Mouse (Mus musculus) liver, postnatal 0 days (tissue): ENCODE measurements around the gene Sec63. TPM values are rescaled to one million over a fixed set of nuclear protein-coding genes. Genes with fewer than 3 reads are reported as not detected.

Source experiments
- ATAC-seq: fragments of 200-750 bp; cut with Nextera tagmentation; 2 replicates; pipeline ENCODE4 v1.8.0; 2017; ENCODE audit warnings: mild to moderate bottlenecking, moderate library complexity
- DNase-seq: peaks from one replicate; pipeline ENCODE4 v3.0.0-alpha.2; 2016
- H3K27ac ChIP-seq: fragments of 300-500 bp; sonication (generic); 2 replicates; pipeline ENCODE4 v1.5.1; 2014; ENCODE audit warnings: antibody characterized with exemption, moderate library complexity, mild to moderate bottlenecking, low read depth
- H3K27me3 ChIP-seq: fragments of 300-500 bp; sonication (generic); 2 replicates; pipeline ENCODE4 v1.6.1; 2014; ENCODE audit warnings: low read length, control low read depth, mixed read lengths; ENCODE audit not compliant: insufficient read depth
- H3K36me3 ChIP-seq: fragments of 300-500 bp; sonication (generic); replicated peaks from 2 replicates; pipeline ENCODE4 v1.6.1; 2014; ENCODE audit warnings: mild to moderate bottlenecking, control low read depth, low read length, moderate library complexity, mixed read lengths; ENCODE audit not compliant: insufficient read depth
- H3K4me1 ChIP-seq: fragments of 300-500 bp; sonication (generic); 2 replicates; pipeline ENCODE4 v1.6.1; 2014; ENCODE audit warnings: antibody characterized with exemption, mild to moderate bottlenecking, control low read depth; ENCODE audit not compliant: insufficient read depth
- H3K4me2 ChIP-seq: fragments of 300-500 bp; sonication (generic); 2 replicates; pipeline ENCODE4 v1.6.1; 2014; ENCODE audit warnings: low read depth, mild to moderate bottlenecking, low read length, moderate library complexity, mixed read lengths
- H3K4me3 ChIP-seq: fragments of 300-500 bp; sonication (generic); 2 replicates; pipeline ENCODE4 v1.5.1; 2014; ENCODE audit warnings: low read depth, low read length
- H3K9ac ChIP-seq: fragments of 300-500 bp; sonication (generic); replicated peaks from 2 replicates; pipeline ENCODE4 v1.6.1; 2014; ENCODE audit warnings: mild to moderate bottlenecking, moderate library complexity
- H3K9me3 ChIP-seq: fragments of 300-500 bp; sonication (generic); 2 replicates; pipeline ENCODE4 v1.6.1; 2016; ENCODE audit warnings: mild to moderate bottlenecking, control low read depth, low read length, mixed read lengths
- CTCF ChIP-seq: sonication (generic); IDR thresholded peaks from 2 replicates; pipeline ENCODE4 v1.5.1; 2016; ENCODE audit warnings: antibody characterized with exemption, low read depth
- EP300 ChIP-seq: IDR thresholded peaks from 2 replicates; pipeline ENCODE4 v1.6.1; 2016; ENCODE audit warnings: antibody characterized with exemption, low read depth, mild to moderate bottlenecking
- WGBS: fragments of 180-500 bp; shearing (Covaris S2); extraction: QIAGEN DNeasy Blood & Tissue Kit; methylation state at CpG from one replicate; pipeline ENCODE4 v1.1.7; 2014; ENCODE audit not compliant: insufficient replicate concordance; 5-methylcytosine and 5-hydroxymethylcytosine counted together
- polyA plus RNA-seq: library from polyadenylated mRNA; unstranded; fragments of >200 nt; fragmentation: Nextera tagmentation; extraction: Ambion mirVana; gene quantifications from 2 replicates; pipeline ENCODE4 v1.2.1, GENCODE M21; 2015

Gene Sec63
- polyA plus RNA-seq, 1 experiment from 2014 or later, result 14.0 TPM

- no peak overlapping the region for H3K4me2 ChIP-seq
- H3K4me1 ChIP-seq, result peaks cover 3% of the 10 kb centered on the region; the same call in 1 of the 2 replicates
- TF ChIP-seq EP300 (no peak), CTCF (no peak)
- no peaks in the 10 kb centered on the region for H3K9me3 ChIP-seq
- H3K9ac ChIP-seq, result no peak overlapping the region
- no peaks in the 10 kb centered on the region for H3K36me3 ChIP-seq
- no peak overlapping the region for H3K27ac ChIP-seq
- H3K4me3 ChIP-seq, result no peak overlapping the region
- WGBS, result 87% methylated on average over 7 of the region's 7 CpGs
- ATAC-seq (no peak), DNase-seq (no peak)
- H3K27me3 ChIP-seq, result no peaks in the 10 kb centered on the region
Measured at GRCm38 (mm10) chr10:42873077-42873595, 111.8 kb downstream of the Sec63 start.

DNA sequence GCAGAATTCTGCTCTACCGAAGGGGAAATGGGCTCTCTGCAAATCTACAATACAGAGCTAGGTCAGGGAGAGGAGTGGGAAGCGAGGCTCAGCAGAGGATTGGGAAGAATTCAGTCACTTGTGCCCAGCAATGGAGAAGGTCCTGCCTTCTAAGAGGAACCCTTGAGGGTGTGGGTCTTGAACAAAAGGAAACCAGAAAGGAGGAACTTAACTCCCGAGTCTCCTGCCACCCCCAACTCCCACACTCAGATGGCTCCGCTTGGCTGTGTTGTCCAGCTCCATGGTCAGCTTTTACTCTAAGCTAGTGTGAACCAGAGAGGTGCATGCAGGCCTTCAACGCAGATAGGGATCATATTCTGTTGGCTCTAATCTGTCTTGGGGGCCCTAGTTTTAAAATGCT is 114.9 kb downstream of the Sec63 start:
- H3K27ac ChIP-seq, result no peak overlapping the region
- H3K36me3 ChIP-seq, result no peaks in the 10 kb centered on the region
- H3K27me3 ChIP-seq, result no peaks in the 10 kb centered on the region
- TF ChIP-seq CTCF, result no peak
- H3K9me3 ChIP-seq, result no peaks in the 10 kb centered on the region
- H3K4me3 ChIP-seq, result no peak overlapping the region
- no peak for DNase-seq
- no peak for ATAC-seq
- peaks cover 3% of the 10 kb centered on the region; the same call in 1 of the 2 replicates for H3K4me1 ChIP-seq
- no peak overlapping the region for H3K9ac ChIP-seq
- WGBS, result 38% methylated on average over 5 of the region's 5 CpGs
- H3K4me2 ChIP-seq, result no peak overlapping the region

DNA sequence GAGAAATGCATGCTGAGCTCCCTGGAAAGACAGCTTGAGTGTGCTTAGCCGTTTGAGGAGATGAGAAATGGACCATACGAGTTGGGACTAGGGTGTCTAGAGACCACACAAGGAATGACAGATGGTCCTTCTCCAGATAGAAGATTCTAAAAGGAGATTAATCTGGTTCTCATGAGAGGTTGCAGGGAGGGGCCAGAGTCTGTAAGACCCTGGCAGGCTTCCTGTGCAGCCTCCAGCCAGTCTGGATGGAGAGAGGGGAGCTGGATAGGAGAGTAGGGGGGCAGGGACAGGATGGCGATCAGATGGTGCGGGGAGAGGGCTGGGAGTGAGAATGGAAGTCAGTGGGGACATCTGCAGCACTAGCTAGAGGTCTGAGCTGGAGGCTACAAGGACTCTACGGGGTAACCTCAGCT is 118.0 kb downstream of the Sec63 start:
- Histone ChIP-seq H3K4me2 (no peak overlapping the region), H3K27me3 (no peaks in the 10 kb centered on the region), H3K36me3 (no peaks in the 10 kb centered on the region), H3K9me3 (no peaks in the 10 kb centered on the region), H3K27ac (no peak overlapping the region), H3K9ac (no peak overlapping the region), H3K4me3 (no peak overlapping the region), H3K4me1 (peaks cover 3% of the 10 kb centered on the region; the same call in 1 of the 2 replicates)
- TF ChIP-seq EP300 (no peak), CTCF (no peak)
- DNase-seq (no peak), ATAC-seq (no peak)
- 71% methylated on average over 5 of the region's 5 CpGs for WGBS

- DNase-seq, result no peak
- TF ChIP-seq CTCF (no peak), EP300 (no peak)
- Histone ChIP-seq H3K9ac (no peak overlapping the region), H3K4me1 (peaks cover 3% of the 10 kb centered on the region; the same call in 1 of the 2 replicates), H3K27ac (no peak overlapping the region), H3K4me3 (no peak overlapping the region), H3K36me3 (no peaks in the 10 kb centered on the region), H3K27me3 (no peaks in the 10 kb centered on the region), H3K4me2 (no peak overlapping the region), H3K9me3 (no peaks in the 10 kb centered on the region)
- 56% methylated on average over 5 of the region's 5 CpGs for WGBS
- ATAC-seq, result no peak
Measured at GRCm38 (mm10) chr10:42879682-42880081, 118.4 kb downstream of the Sec63 start.

Other genes with a start within 250 kb of the Sec63 start
- gene Nr2e1, start 177.9 kb upstream of the Sec63 start, polyA plus RNA-seq, result not detected in 2 replicates
- 10.2 and 12.1 TPM in 2 replicates for gene Ostm1, start 177.7 kb upstream of the Sec63 start, polyA plus RNA-seq
- 0.43 and 0.49 TPM in 2 replicates for gene Scml4, start 98.9 kb downstream of the Sec63 start, polyA plus RNA-seq